Mouse (Mus musculus) forebrain, embryonic 16.5 days (tissue): Measurements from ENCODE around the gene Cyb5r1. TPM values are rescaled to one million over a fixed set of nuclear protein-coding genes. Genes with fewer than 3 reads are reported as not detected.
A peak's percentile ranks its signal among the peaks of the same experiment; 100 is the strongest.

ENCODE experiments used
- ATAC-seq: fragments of 200-750 bp; cut with Nextera tagmentation; 2 replicates; pipeline ENCODE4 v1.8.0; 2017; ENCODE audit warnings: mild to moderate bottlenecking, moderate library complexity
- H3K27ac ChIP-seq: fragments of 300-500 bp; sonication (generic); 2 replicates; pipeline ENCODE4 v1.5.1; 2014; ENCODE audit warnings: low read length, control low read depth
- H3K27me3 ChIP-seq: fragments of 300-500 bp; sonication (generic); replicated peaks from 2 replicates; pipeline ENCODE4 v1.6.1; 2014; ENCODE audit warnings: low read length; ENCODE audit not compliant: control insufficient read depth, insufficient read depth
- H3K36me3 ChIP-seq: fragments of 300-500 bp; sonication (generic); 2 replicates; pipeline ENCODE4 v1.6.1; 2014; ENCODE audit not compliant: control insufficient read depth, insufficient read depth
- H3K4me1 ChIP-seq: fragments of 300-500 bp; sonication (generic); replicated peaks from 2 replicates; pipeline ENCODE4 v1.6.1; 2014; ENCODE audit warnings: low read length; ENCODE audit not compliant: control insufficient read depth, insufficient read depth
- H3K4me2 ChIP-seq: fragments of 300-500 bp; sonication (generic); 2 replicates; pipeline ENCODE4 v1.6.1; 2014; ENCODE audit warnings: mild to moderate bottlenecking, low read length, control low read depth
- H3K4me3 ChIP-seq: fragments of 300-500 bp; sonication (generic); replicated peaks from 2 replicates; pipeline ENCODE4 v1.5.1; 2014; ENCODE audit warnings: mild to moderate bottlenecking, low read length, control low read depth
- H3K9ac ChIP-seq: fragments of 300-500 bp; sonication (generic); replicated peaks from 2 replicates; pipeline ENCODE4 v1.6.1; 2014; ENCODE audit warnings: low read depth, low read length, control low read depth
- H3K9me3 ChIP-seq: fragments of 300-500 bp; sonication (generic); 2 replicates; pipeline ENCODE4 v1.6.1; 2016; ENCODE audit warnings: low read length; ENCODE audit not compliant: control insufficient read depth
- WGBS: fragments of 180-500 bp; shearing (Covaris S2); extraction: QIAGEN DNeasy Blood & Tissue Kit; methylation state at CpG from one replicate; pipeline ENCODE4 v1.1.7; 2014; 5-methylcytosine and 5-hydroxymethylcytosine counted together
- polyA plus RNA-seq: library from polyadenylated mRNA; unstranded; fragments of >200 nt; fragmentation: Nextera tagmentation; extraction: Ambion mirVana; gene quantifications from 2 replicates; pipeline ENCODE4 v1.2.1, GENCODE M21; 2015

Cyb5r1 gene
- polyA plus RNA-seq: 20.3 and 23.3 TPM in 2 replicates

GRCm38 (mm10) chr1:134405509-134406413, at the start of gene Cyb5r1:
TSS of gene Cyb5r1 (plus strand) at chr1:134405559.
- H3K4me3 ChIP-seq: peak within 1 kb of the TSS; percentile 91
- no peaks in the 10 kb centered on the region; the same call in 1 of the 2 replicates for H3K36me3 ChIP-seq
- no peaks in the 10 kb centered on the region for H3K9me3 ChIP-seq
- 1% methylated on average over 43 of the region's 43 CpGs for WGBS
- H3K27ac ChIP-seq: 0 out of 2 replicates have a peak within 1 kb of the TSS, but pooled peaks have one; percentile 28
- H3K9ac ChIP-seq: peak within 1 kb of the TSS; percentile 83
- peaks cover 12% of the 10 kb centered on the region for H3K4me1 ChIP-seq
- H3K4me2 ChIP-seq: peak within 1 kb of the TSS; percentile 86
- peak; percentile 97 for ATAC-seq
- H3K27me3 ChIP-seq: no peaks in the 10 kb centered on the region

- 92% methylated on average over 4 of the region's 4 CpGs for WGBS
- H3K36me3 ChIP-seq: peaks cover 42% of the 10 kb centered on the region
- ATAC-seq: no peak
These were observed 47.9 kb upstream of the Cyb5r1 start for GRCm38 (mm10) chr1:134357461-134357860.

GRCm38 (mm10) chr1:134360656-134361055, 44.7 kb upstream of the Cyb5r1 start:
- Histone ChIP-seq H3K4me2 (peak overlapping the region; percentile 94), H3K9ac (no peak overlapping the region), H3K9me3 (no peaks in the 10 kb centered on the region), H3K4me1 (peaks cover 14% of the 10 kb centered on the region), H3K27me3 (no peaks in the 10 kb centered on the region), H3K36me3 (peaks cover 16% of the 10 kb centered on the region), H3K4me3 (peak overlapping the region; percentile 96), H3K27ac (no peak overlapping the region)
- WGBS: 83% methylated on average over 7 of the region's 7 CpGs
- no peak for ATAC-seq

More at GRCm38 (mm10) chr1:134357461-134357860, 47.9 kb upstream of the Cyb5r1 start:
- Histone ChIP-seq H3K27ac (no peak overlapping the region), H3K9me3 (no peaks in the 10 kb centered on the region), H3K4me3 (no peak overlapping the region), H3K9ac (no peak overlapping the region), H3K4me1 (peaks cover 14% of the 10 kb centered on the region), H3K27me3 (no peaks in the 10 kb centered on the region), H3K4me2 (no peak overlapping the region)

- Histone ChIP-seq H3K27ac (peak overlapping the region; percentile 78), H3K4me3 (peak overlapping the region; percentile 96), H3K36me3 (peaks cover 9% of the 10 kb centered on the region), H3K4me2 (peak overlapping the region; percentile 94), H3K4me1 (peaks cover 14% of the 10 kb centered on the region), H3K9me3 (no peaks in the 10 kb centered on the region), H3K9ac (peak overlapping the region; percentile 93), H3K27me3 (no peaks in the 10 kb centered on the region)
- peak; percentile 84 for ATAC-seq
- 2% methylated on average over 33 of the region's 44 CpGs for WGBS
These were observed 44.0 kb upstream of the Cyb5r1 start for GRCm38 (mm10) chr1:134361195-134361856.

GRCm38 (mm10) chr1:134361857-134362212, 43.5 kb upstream of the Cyb5r1 start, which contains the start of gene Tmem183a:
TSS of gene Tmem183a (minus strand) at chr1:134361979.
- Histone ChIP-seq H3K4me2 (peak within 1 kb of the TSS; percentile 94), H3K4me1 (peaks cover 14% of the 10 kb centered on the region), H3K27me3 (no peaks in the 10 kb centered on the region), H3K9ac (peak within 1 kb of the TSS; percentile 93), H3K36me3 (peaks cover 9% of the 10 kb centered on the region), H3K4me3 (peak within 1 kb of the TSS; percentile 96), H3K27ac (peak within 1 kb of the TSS; percentile 78), H3K9me3 (no peaks in the 10 kb centered on the region)
- under 1% methylated on average over 37 of the region's 38 CpGs for WGBS
- ATAC-seq: peak; percentile 99

GRCm38 (mm10) chr1:134363194-134363593, 42.2 kb upstream of the Cyb5r1 start:
- Histone ChIP-seq H3K4me1 (peaks cover 14% of the 10 kb centered on the region), H3K27me3 (no peaks in the 10 kb centered on the region), H3K27ac (no peak overlapping the region), H3K4me2 (no peak overlapping the region), H3K9me3 (no peaks in the 10 kb centered on the region), H3K9ac (no peak overlapping the region), H3K36me3 (peaks cover 9% of the 10 kb centered on the region), H3K4me3 (no peak overlapping the region)
- WGBS: 80% methylated on average over 4 of the region's 4 CpGs
- ATAC-seq: no peak

- no peak overlapping the region for H3K9ac ChIP-seq
- H3K4me1 ChIP-seq: peaks cover 8% of the 10 kb centered on the region
- H3K36me3 ChIP-seq: no peaks in the 10 kb centered on the region
- 0 out of 2 replicates have a peak, but pooled peaks cover 2% of the 10 kb centered on the region for H3K9me3 ChIP-seq
- no peak overlapping the region for H3K4me2 ChIP-seq
- ATAC-seq: no peak
- no peak overlapping the region for H3K27ac ChIP-seq
- 70% methylated on average over 5 of the region's 5 CpGs for WGBS
- no peaks in the 10 kb centered on the region for H3K27me3 ChIP-seq
- H3K4me3 ChIP-seq: no peak overlapping the region
These were observed 39.9 kb upstream of the Cyb5r1 start for GRCm38 (mm10) chr1:134365491-134365890.

- 55% methylated on average over 9 of the region's 9 CpGs for WGBS
- no peak for ATAC-seq
- Histone ChIP-seq H3K4me1 (no peaks in the 10 kb centered on the region), H3K4me3 (no peak overlapping the region), H3K4me2 (no peak overlapping the region), H3K36me3 (no peaks in the 10 kb centered on the region), H3K9me3 (0 out of 2 replicates have a peak, but pooled peaks cover 2% of the 10 kb centered on the region), H3K27ac (no peak overlapping the region), H3K27me3 (no peaks in the 10 kb centered on the region), H3K9ac (no peak overlapping the region)
These were observed 36.5 kb upstream of the Cyb5r1 start for GRCm38 (mm10) chr1:134368777-134369337.

- no peak overlapping the region for H3K4me3 ChIP-seq
- no peaks in the 10 kb centered on the region for H3K36me3 ChIP-seq
- no peak for ATAC-seq
- no peaks in the 10 kb centered on the region for H3K4me1 ChIP-seq
- WGBS: 74% methylated on average over 2 of the region's 2 CpGs
- no peak overlapping the region for H3K9ac ChIP-seq
- H3K4me2 ChIP-seq: no peak overlapping the region
- no peak overlapping the region for H3K27ac ChIP-seq
- H3K9me3 ChIP-seq: 0 out of 2 replicates have a peak, but pooled peaks cover 2% of the 10 kb centered on the region
- no peaks in the 10 kb centered on the region for H3K27me3 ChIP-seq
These were observed 31.2 kb upstream of the Cyb5r1 start for GRCm38 (mm10) chr1:134374124-134374523.
